Mouse (Mus musculus) heart, embryonic 15.5 days (tissue): ENCODE data around the gene Pds5b. TPM values are rescaled to one million over a fixed set of nuclear protein-coding genes. Genes with fewer than 3 reads are reported as not detected.

Experiments
- polyA plus RNA-seq: library from polyadenylated mRNA; unstranded; fragments of >200 nt; fragmentation: Nextera tagmentation; extraction: Ambion mirVana; gene quantifications from 2 replicates; pipeline ENCODE4 v1.2.1, GENCODE M21; 2015

The Pds5b gene
- polyA plus RNA-seq, 1 experiment from 2014 or later = 16.0 TPM

Other genes starting within 250 kb of the Pds5b start
- gene Zar1l, start 155.6 kb upstream of the Pds5b start, polyA plus RNA-seq = not detected in 2 replicates
- 17.1 TPM in 2 replicates for gene Brca2, start 151.1 kb upstream of the Pds5b start, polyA plus RNA-seq
- gene N4bp2l1, start 76.6 kb upstream of the Pds5b start, polyA plus RNA-seq = 3.4 and 5.6 TPM in 2 replicates
- gene N4bp2l2, start 7.6 kb upstream of the Pds5b start, polyA plus RNA-seq = 25.3 and 29.5 TPM in 2 replicates